Mouse (Mus musculus): ENCODE measurements around the gene Tmem158. TPM values are rescaled to one million over a fixed set of nuclear protein-coding genes. Genes with fewer than 3 reads are reported as not detected.

Tmem158 gene
- polyA plus RNA-seq (2015; fragmentation: Nextera tagmentation; extraction: Ambion mirVana), result 8.2 and 12.2 TPM in 2 replicates

GRCm38 (mm10) chr9:123260611-123261021 lies at the start of gene Tmem158:
Tmem158 (minus strand) TSS chr9:123260764.
- peak within 1 kb of the TSS; percentile 68 for H3K4me3 ChIP-seq (replicated peaks; ENCODE audit: low read depth, low read length)
- DNase-seq (ENCODE audit: low spot score) (peak; percentile 92), ATAC-seq (replicated peaks; ENCODE audit: low FRiP score, low read depth) (peak; percentile 91)
- H3K9me3 ChIP-seq (replicated peaks; ENCODE audit: low read length), result no peaks in the 10 kb centered on the region
- no peaks in the 10 kb centered on the region for H3K36me3 ChIP-seq (ENCODE audit: insufficient read depth, low read length)
- WGBS, result 0% methylated on average over 40 of the region's 40 CpGs
- H3K9ac ChIP-seq (ENCODE audit: low read depth, low read length), result peak within 1 kb of the TSS; percentile 60
- H3K4me1 ChIP-seq (replicated peaks; ENCODE audit: insufficient read depth, low read length), result 0 out of 2 replicates have a peak, but pooled peaks cover 6% of the 10 kb centered on the region
- H3K4me2 ChIP-seq (ENCODE audit: low read length), result peak within 1 kb of the TSS; percentile 97
- 0 out of 2 replicates have a peak, but pooled peaks cover 4% of the 10 kb centered on the region for H3K27me3 ChIP-seq (ENCODE audit: insufficient read depth, low read length)
- 0 out of 2 replicates have a peak, but pooled peaks have one; percentile 4 for TF ChIP-seq CTCF (IDR thresholded peaks at IDR 0.05; ENCODE audit: low read depth)
- H3K27ac ChIP-seq, result peak within 1 kb of the TSS; percentile 25; the same call in 1 of the 2 replicates

GRCm38 (mm10) chr9:123309685-123310365 lies 49.3 kb upstream of the Tmem158 start:
- H3K4me1 ChIP-seq (replicated peaks; ENCODE audit: insufficient read depth, low read length), result no peaks in the 10 kb centered on the region
- DNase-seq (ENCODE audit: low spot score) (no peak), ATAC-seq (replicated peaks; ENCODE audit: low FRiP score, low read depth) (no peak)
- 68% methylated on average over 2 of the region's 2 CpGs for WGBS
- H3K36me3 ChIP-seq (ENCODE audit: insufficient read depth, low read length), result no peaks in the 10 kb centered on the region
- TF ChIP-seq CTCF (IDR thresholded peaks at IDR 0.05; ENCODE audit: low read depth), result no peak
- no peaks in the 10 kb centered on the region for H3K27me3 ChIP-seq (ENCODE audit: insufficient read depth, low read length)
- H3K9me3 ChIP-seq (replicated peaks; ENCODE audit: low read length), result no peaks in the 10 kb centered on the region
- H3K9ac ChIP-seq (ENCODE audit: low read depth, low read length), result no peak overlapping the region
- H3K4me2 ChIP-seq (ENCODE audit: low read length), result no peak overlapping the region
- no peak overlapping the region for H3K4me3 ChIP-seq (replicated peaks; ENCODE audit: low read depth, low read length)
- H3K27ac ChIP-seq, result no peak overlapping the region

GRCm38 (mm10) chr9:123309073-123309472 lies 48.5 kb upstream of the Tmem158 start:
- no peak overlapping the region for H3K4me2 ChIP-seq (ENCODE audit: low read length)
- H3K4me1 ChIP-seq (replicated peaks; ENCODE audit: insufficient read depth, low read length), result no peaks in the 10 kb centered on the region
- DNase-seq (ENCODE audit: low spot score) (peak; percentile 4), ATAC-seq (replicated peaks; ENCODE audit: low FRiP score, low read depth) (no peak)
- no peaks in the 10 kb centered on the region for H3K36me3 ChIP-seq (ENCODE audit: insufficient read depth, low read length)
- H3K9ac ChIP-seq (ENCODE audit: low read depth, low read length), result no peak overlapping the region
- no peaks in the 10 kb centered on the region for H3K27me3 ChIP-seq (ENCODE audit: insufficient read depth, low read length)
- H3K27ac ChIP-seq, result no peak overlapping the region
- 32% methylated on average over 5 of the region's 5 CpGs for WGBS
- H3K9me3 ChIP-seq (replicated peaks; ENCODE audit: low read length), result no peaks in the 10 kb centered on the region
- no peak overlapping the region for H3K4me3 ChIP-seq (replicated peaks; ENCODE audit: low read depth, low read length)
- no peak for TF ChIP-seq CTCF (IDR thresholded peaks at IDR 0.05; ENCODE audit: low read depth)

- no peaks in the 10 kb centered on the region for H3K9me3 ChIP-seq (replicated peaks; ENCODE audit: low read length)
- ATAC-seq (replicated peaks; ENCODE audit: low FRiP score, low read depth), result no peak
- no peak overlapping the region for H3K27ac ChIP-seq
- no peaks in the 10 kb centered on the region for H3K27me3 ChIP-seq (ENCODE audit: insufficient read depth, low read length)
- H3K4me2 ChIP-seq (ENCODE audit: low read length), result no peak overlapping the region
- no peaks in the 10 kb centered on the region for H3K4me1 ChIP-seq (replicated peaks; ENCODE audit: insufficient read depth, low read length)
- WGBS, result 70% methylated on average over 8 of the region's 8 CpGs
- H3K9ac ChIP-seq (ENCODE audit: low read depth, low read length), result no peak overlapping the region
- no peak for TF ChIP-seq CTCF (IDR thresholded peaks at IDR 0.05; ENCODE audit: low read depth)
- no peak overlapping the region for H3K4me3 ChIP-seq (replicated peaks; ENCODE audit: low read depth, low read length)
- H3K36me3 ChIP-seq (ENCODE audit: insufficient read depth, low read length), result no peaks in the 10 kb centered on the region
- no peak for DNase-seq (ENCODE audit: low spot score)
Measured at GRCm38 (mm10) chr9:123304917-123305316, 44.4 kb upstream of the Tmem158 start.

- H3K4me2 ChIP-seq (ENCODE audit: low read length), result no peak overlapping the region
- H3K27me3 ChIP-seq (ENCODE audit: insufficient read depth, low read length), result no peaks in the 10 kb centered on the region
- H3K27ac ChIP-seq, result no peak overlapping the region
- 82% methylated on average over 7 of the region's 7 CpGs for WGBS
- H3K36me3 ChIP-seq (ENCODE audit: insufficient read depth, low read length), result no peaks in the 10 kb centered on the region
- H3K9me3 ChIP-seq (replicated peaks; ENCODE audit: low read length), result no peaks in the 10 kb centered on the region
- no peaks in the 10 kb centered on the region for H3K4me1 ChIP-seq (replicated peaks; ENCODE audit: insufficient read depth, low read length)
- ATAC-seq (replicated peaks; ENCODE audit: low FRiP score, low read depth) (no peak), DNase-seq (ENCODE audit: low spot score) (no peak)
- H3K4me3 ChIP-seq (replicated peaks; ENCODE audit: low read depth, low read length), result no peak overlapping the region
- H3K9ac ChIP-seq (ENCODE audit: low read depth, low read length), result no peak overlapping the region
- TF ChIP-seq CTCF (IDR thresholded peaks at IDR 0.05; ENCODE audit: low read depth), result no peak
Measured at GRCm38 (mm10) chr9:123303952-123304351, 43.4 kb upstream of the Tmem158 start.

GRCm38 (mm10) chr9:123302759-123303313 lies 42.3 kb upstream of the Tmem158 start:
- WGBS, result 89% methylated on average over 2 of the region's 2 CpGs
- no peaks in the 10 kb centered on the region for H3K36me3 ChIP-seq (ENCODE audit: insufficient read depth, low read length)
- TF ChIP-seq CTCF (IDR thresholded peaks at IDR 0.05; ENCODE audit: low read depth), result no peak
- DNase-seq (ENCODE audit: low spot score), result no peak
- H3K9ac ChIP-seq (ENCODE audit: low read depth, low read length), result no peak overlapping the region
- no peak overlapping the region for H3K27ac ChIP-seq
- no peak overlapping the region for H3K4me2 ChIP-seq (ENCODE audit: low read length)
- H3K9me3 ChIP-seq (replicated peaks; ENCODE audit: low read length), result no peaks in the 10 kb centered on the region
- H3K4me1 ChIP-seq (replicated peaks; ENCODE audit: insufficient read depth, low read length), result no peaks in the 10 kb centered on the region
- H3K4me3 ChIP-seq (replicated peaks; ENCODE audit: low read depth, low read length), result no peak overlapping the region
- no peaks in the 10 kb centered on the region for H3K27me3 ChIP-seq (ENCODE audit: insufficient read depth, low read length)
- no peak for ATAC-seq (replicated peaks; ENCODE audit: low FRiP score, low read depth)

Measured in kidney, postnatal 0 days (tissue).